Mouse (Mus musculus): ENCODE measurements around the gene Foxi3.

Foxi3 gene

DNA sequence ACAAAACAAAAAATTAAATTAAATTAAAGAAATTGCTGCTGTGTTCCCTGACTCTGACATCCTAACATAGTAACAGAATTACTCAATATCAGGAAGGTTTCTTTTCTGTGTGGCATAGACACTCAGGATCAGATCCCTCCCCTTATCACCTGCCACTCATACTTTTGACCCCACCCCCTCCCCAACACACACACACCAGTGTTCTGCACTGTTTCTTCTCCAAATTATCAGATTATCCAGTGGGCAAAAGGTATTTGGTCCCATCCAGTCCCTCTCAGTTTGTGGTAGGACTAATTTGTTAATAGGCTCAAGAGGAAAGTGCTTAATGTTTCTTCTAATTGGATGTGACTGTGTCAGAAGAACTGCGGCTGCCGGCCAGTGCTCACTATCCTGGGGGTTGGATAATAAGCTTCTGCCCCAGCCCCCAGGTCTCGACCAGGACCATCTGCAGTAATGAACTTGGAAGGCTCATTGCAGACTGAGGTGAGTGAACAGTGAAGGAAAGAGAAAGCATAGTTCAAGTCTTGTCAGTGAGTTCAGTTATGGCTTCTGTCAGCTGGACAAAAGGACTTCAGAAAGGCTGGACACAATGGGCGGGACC lies 39.9 kb downstream of the Foxi3 start:
- DNase-seq = peak in 1 of 2 experiments; percentile 26

DNA sequence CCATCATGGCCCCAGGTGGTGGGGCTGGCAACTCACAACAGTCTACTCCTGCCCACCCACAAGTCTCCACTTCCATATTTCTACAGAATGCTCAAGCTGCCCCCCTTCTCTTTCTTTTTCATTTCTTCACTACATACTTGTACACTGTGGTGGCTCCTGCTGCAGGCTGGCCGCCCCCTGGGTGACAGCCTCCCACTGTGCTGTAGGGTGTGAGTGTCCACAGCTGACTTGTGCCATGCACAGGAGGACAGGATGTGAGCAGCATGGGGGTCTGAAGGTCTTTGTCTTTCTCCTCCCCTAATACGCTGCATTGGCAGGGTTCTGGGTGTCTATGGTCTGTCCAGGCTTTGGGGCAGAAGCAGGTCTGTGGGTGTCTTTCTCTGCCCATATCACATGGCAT lies 46.3 kb downstream of the Foxi3 start:
- DNase-seq = no peak

GRCm38 (mm10) chr6:71004161-71004560 lies 47.8 kb downstream of the Foxi3 start:
- no peak for DNase-seq
